Mouse (Mus musculus): ENCODE results near the gene Crkl.

The Crkl gene

DNA sequence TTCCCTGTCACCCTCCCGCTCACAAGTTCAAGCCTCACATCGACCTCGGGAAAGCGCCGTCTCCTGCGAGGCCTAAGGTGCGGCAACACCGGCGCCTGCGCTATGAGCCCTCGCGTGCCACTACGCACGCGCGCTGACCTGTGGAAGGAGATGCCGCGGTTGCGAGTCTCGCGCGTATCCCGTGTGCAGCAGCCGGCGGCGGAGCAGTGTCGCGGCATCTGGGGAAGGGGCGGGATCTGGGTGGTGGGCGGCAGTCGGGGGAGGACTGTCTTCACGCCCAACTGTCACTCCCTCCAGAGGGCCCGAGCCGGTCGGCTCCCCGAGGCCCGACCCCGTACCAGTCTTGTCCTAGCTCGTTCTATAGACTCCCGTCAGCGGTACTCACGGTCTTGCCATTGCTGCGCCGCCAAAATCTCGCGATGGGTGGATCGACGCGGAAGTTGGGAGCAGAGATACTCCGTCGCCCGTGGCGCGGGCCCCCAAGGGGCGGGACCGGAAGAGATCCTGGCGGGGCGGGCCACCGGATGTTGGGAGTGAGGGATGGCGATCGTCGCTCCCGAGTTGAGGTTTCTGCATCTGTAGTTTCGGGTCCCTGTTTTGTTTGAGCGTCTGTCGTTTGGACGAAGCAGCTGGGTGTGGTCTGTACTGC lies 79.0 kb downstream of the Crkl start, which contains the start of gene Thap7:
Thap7 (minus strand) TSS at position 497 of the 649 bp plus-strand sequence.
- peak; percentile 97 to 99 for DNase-seq

DNA sequence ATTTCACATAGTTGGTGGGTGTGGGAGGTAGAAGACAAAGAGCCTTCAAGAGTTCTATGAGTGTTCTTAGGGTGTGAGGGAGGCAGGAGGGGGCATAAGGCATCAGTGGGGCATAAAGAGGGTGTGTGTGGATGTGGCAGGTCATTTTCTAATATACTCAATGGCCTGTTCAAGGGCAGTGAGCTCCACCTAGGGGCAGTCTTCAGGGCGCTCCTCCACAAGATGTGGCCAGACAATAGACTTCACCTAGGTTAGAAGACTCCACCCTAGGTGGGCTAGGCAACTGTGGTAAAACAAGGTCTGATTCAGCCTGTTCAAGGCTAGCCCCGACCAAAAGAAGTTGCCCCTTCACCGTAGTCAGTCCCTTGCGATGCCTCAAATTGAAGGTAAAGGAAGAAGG lies 80.5 kb downstream of the Crkl start:
- peak; percentile 59 to 65 for DNase-seq

DNA sequence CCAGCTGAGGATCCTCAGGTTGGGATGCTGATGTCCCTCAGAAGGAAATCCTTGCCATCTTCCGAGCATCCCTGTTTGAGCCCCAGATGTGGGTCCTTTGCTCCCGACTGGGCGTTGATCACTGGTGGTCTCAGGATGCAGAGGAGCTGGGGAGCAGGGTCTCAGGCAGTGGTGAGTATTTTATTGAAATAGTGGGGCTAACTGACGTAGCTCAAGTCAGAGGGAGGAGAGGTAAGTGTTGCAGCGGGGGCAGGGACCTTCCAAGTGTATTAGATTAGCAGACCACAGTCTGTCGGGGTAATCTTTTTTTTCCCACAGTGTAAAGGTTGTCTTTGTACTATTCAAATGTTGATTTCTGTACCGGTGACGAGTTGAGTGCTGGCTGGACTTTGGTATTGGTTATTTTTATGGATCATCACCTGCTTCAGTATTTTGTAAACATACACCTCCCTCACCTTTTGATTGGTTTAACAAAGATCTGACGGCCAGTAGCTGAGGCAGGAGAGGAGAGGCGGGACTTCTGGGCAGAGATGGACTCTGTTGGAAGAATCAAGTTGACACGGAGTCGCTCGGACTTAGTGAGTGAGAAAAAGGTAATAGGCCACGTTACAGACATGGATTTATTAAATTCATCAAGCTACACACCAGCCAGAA lies 81.0 kb downstream of the Crkl start:
- no peak for DNase-seq

DNA sequence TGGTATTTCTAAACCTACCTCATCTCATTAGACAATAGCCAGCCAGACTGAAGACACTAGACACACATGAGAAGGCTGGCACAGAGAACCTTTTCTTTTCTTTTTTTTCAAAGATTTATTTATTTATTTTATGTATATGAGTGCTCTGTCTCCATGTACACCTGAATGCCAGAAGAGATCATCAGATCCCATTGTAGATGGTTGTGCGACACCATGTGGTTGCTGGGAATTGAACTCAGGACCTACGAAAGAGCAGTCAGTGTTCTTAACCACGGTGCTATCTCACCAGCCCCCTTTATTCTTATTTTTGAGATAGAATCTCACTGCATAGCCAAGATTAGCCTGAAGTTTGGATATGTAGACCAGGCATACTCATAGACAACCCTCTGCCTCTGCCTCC lies 84.8 kb downstream of the Crkl start:
- DNase-seq = peak in 1 of 2 experiments; percentile 29
